Mouse (Mus musculus): ENCODE results near the gene Gpc4.

- TF ChIP-seq CTCF (IDR thresholded peaks at IDR 0.05 in 2 of 3, conservative IDR thresholded peaks at IDR 0.05 in 1 of 3; ENCODE audit: control insufficient read depth in 1 of 3, insufficient read depth in 1 of 3, low read depth in 2 of 3, low read length in 3 of 3, poor library complexity in 1 of 3, severe bottlenecking in 1 of 3) (no peak), EP300 (IDR thresholded peaks at IDR 0.05; ENCODE audit: low read depth in 1 of 2, low read length in 2 of 2) (no peak), ZC3H11A (IDR thresholded peaks at IDR 0.05; ENCODE audit: low read depth, low read length) (no peak), NELFE (IDR thresholded peaks at IDR 0.05; ENCODE audit: low read depth, low read length) (no peak), MYC (IDR thresholded peaks at IDR 0.05; ENCODE audit: low read depth, low read length) (no peak), HCFC1 (IDR thresholded peaks at IDR 0.05; ENCODE audit: low read depth, low read length) (no peak), TBP (IDR thresholded peaks at IDR 0.05; ENCODE audit: low read depth, low read length) (no peak), MYB (IDR thresholded peaks at IDR 0.05; ENCODE audit: low read depth, low read length) (no peak), UBTF (IDR thresholded peaks at IDR 0.05; ENCODE audit: borderline replicate concordance, insufficient read depth, low read depth, low read length) (no peak), POLR2A (IDR thresholded peaks at IDR 0.05; ENCODE audit: control insufficient read depth in 1 of 2, insufficient read depth in 1 of 2, low read depth in 1 of 2, low read length in 2 of 2, poor library complexity in 1 of 2) (no peak), NRF1 (IDR thresholded peaks at IDR 0.05; ENCODE audit: insufficient read depth, low read depth, low read length, poor library complexity, severe bottlenecking) (no peak), MAX (IDR thresholded peaks at IDR 0.05; ENCODE audit: low read length) (no peak)
These were observed 51.4 kb downstream of the Gpc4 start for GRCm38 (mm10) chrX:52113651-52114050.

Data from MEL (cell line).